Mouse (Mus musculus): ENCODE measurements around the gene Akr1c18.
"Not testable (repeated sequence)": the region's sequence is repeated elsewhere in the genome, so short reads cannot be mapped to it uniquely, and the experiment has no call there.

Akr1c18 gene

DNA sequence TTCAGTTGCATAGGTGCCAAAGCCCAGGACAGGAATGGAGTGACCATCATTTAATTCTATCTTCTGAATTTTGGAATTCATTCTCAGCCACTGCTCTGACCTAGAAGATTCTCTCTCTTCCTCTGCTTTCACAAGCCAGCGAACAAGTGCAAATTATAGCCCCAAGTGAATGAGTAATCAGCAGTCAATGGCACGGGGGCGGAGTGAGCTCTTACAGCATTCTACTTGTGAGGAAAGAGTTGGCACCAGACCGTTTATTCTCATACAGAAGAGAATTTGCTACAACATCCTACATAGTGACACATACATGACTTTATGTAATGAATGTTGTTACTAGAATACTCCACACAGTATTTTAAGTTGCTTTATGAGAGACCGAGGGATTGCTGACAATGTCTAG, at the start of gene Akr1c18:
Gene Akr1c18 (minus strand): TSS at position 137 of the 400 bp plus-strand sequence.
- DNase-seq (ENCODE audit: low read depth in 1 of 2, low spot score in 2 of 2), result no peak

DNA sequence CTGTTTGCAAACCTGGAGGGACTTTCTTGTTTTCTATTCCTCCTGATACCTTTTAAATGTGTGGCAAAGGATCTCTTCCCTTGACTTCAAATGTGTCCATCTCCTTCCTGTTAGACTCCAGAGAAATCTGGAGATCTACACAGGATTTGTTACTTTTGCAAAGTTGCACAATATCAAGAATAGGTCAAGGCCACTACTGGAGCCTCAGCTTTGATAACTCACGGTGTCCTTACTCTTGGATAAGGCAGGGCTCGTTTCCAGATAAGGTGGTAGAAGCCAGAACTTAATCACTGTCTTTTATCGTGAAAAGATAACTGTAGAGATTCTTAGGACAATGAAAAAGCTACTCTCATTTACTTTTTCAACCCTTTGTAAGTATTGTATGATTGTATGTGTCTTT, 42.1 kb upstream of the Akr1c18 start:
- no peak for DNase-seq (ENCODE audit: low read depth in 1 of 2, low spot score in 2 of 2)

DNA sequence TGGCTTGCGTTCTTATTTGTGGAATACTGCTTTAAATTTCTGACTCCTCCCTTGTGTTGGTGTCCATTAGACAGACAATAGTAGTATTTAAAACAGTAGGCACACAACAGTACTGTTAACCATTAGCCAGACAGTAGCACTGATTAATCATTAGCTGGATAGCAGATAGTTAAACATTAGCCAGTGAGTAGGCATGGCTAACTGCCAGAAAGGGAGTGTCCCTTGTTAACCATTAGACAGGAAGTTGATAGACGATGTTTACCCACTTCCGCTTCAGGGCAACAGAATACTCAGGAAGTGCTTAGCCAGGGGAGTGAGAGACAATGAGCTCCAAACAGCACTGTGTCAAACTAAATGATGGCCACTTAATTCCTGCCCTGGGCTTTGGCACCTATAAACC, 40.5 kb upstream of the Akr1c18 start, which contains the start of gene Akr1c13:
Gene Akr1c13 (plus strand): TSS at position 247 of the 400 bp plus-strand sequence.
- peak; percentile 26 for DNase-seq (ENCODE audit: low read depth in 1 of 2, low spot score in 2 of 2)

DNA sequence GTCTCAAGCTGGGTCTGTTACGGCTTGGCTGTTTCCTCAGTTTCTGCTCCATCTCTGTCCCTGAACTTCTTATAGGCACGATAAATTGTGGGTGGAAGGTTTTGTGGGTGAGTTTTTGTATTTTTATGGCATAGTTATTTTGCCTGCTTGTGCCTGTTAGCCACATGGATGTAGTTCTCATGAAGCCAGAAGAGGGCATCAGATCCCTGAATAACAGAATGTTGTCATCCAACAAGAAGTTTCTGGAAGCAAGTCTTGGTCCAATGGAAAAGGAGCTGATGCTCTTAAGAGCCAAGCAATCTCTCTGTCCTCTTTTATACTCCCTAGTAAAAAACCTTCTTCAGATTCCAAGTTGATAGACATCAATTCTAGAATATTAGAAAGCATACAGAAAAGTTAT, 37.7 kb upstream of the Akr1c18 start:
- no peak for DNase-seq (ENCODE audit: low read depth in 1 of 2, low spot score in 2 of 2)

DNA sequence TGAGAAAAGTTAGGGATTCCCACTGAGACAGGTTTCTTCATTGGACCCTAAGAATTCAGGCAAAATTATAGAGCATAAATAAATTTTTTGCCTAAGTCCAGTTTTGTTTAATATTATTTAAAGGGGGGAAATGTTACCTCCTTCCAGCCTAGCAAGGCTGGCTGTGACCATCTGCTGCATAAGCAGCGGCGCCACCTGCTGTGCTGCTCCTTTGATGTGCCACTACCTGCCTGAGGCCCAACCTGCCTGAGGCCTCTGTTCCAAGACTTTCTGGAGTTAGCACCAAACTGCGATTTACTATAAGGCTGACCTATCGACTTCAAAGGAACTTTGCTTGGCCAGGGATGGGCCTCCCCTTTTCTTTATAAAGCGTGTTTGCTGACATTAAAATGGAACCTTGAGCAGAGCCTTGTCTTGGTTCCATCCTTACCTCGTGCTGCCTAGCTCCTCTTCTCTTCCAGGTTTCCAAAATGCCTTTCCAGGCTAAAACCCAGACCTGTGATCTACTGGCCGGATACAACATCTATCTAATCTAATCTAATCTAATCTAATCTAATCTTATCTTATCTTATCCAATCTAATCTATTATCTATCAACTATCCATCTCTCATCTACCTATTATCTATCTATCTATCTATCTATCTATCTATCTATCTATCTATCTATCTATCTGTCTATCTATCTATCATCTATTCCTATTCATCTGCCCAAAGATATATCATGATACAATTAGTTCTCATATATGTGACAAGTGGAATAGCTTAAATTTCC, 36.4 kb upstream of the Akr1c18 start:
- not testable (repeated sequence) for DNase-seq (ENCODE audit: low read depth in 1 of 2, low spot score in 2 of 2)

DNA sequence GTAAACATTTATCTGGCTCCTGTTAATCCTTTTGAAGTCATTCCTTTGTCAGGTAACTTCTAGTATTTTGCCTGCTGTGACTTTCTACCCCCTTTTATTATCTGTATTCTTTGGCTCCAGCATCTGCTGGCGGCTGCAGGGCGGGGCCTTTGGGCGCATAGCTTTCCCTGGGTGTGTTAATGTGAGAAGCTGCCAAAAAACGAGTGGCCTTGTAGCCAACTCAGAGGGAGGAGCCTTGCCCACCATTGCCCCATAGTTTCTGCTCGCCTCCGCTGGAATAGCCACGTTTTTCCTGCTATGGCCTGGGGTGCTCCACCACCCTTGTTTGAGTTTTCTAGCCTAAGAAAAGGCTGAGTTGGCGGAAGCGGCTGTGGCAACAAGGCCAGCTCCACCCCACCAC, 32.7 kb upstream of the Akr1c18 start:
- no peak for DNase-seq (ENCODE audit: low read depth in 1 of 2, low spot score in 2 of 2)

DNA sequence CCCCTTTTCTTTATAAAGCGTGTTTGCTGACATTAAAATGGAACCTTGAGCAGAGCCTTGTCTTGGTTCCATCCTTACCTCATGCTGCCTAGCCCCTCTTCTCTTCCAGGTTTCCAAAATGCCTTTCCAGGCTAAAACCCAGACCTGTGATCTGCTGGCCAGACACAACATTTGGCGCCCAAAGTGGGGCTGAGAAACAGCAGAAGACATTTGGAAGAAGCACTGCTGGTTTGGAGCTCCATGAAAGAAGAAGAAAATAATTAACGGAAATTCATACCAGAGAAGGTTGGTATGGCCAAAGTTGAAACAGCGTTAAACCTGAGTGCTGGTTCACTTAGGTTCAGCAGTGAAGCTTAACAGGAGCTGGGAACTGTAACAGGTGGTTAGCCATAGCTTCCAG, 30.9 kb upstream of the Akr1c18 start:
- not testable (repeated sequence) for DNase-seq (ENCODE audit: low read depth in 1 of 2, low spot score in 2 of 2)

DNA sequence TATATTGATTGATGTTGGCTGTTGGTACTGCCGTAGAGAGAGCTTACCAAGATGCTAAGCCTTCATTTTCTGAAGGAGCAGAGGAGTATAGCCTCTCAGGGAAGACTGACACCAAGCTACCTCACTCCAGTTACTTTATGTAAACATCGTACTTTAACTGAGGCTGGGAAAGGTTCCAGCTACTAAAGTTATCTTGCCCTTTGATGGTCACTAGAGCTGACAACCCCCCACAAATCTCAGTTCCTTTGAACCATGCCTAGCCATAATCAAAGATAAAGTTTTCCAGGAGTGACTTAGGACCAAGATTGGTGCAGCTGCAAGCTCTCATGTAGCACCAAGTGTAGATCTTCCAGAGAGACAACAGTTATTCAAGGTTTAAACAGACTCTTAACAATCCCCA, 22.5 kb upstream of the Akr1c18 start:
- no peak for DNase-seq (ENCODE audit: low read depth in 1 of 2, low spot score in 2 of 2)

DNA sequence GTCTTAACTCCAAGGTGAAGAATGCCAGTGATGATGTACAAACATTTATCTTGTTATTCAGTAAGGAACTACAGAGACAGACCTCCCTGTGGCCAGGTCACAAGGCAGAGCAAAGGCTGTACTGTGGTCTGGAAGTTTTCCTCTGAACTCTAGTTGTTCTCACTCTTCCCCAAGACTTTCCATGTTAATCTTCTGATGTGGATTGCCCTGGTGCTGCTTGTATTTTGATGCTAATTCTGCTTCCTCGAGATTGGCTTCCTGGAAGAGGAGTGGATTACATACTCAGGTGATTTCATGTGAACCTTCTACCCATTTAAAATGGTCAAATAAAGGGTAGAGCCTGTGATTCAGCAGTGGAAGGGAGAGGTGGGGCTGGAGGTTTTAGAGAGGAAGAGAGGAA, 17.6 kb upstream of the Akr1c18 start:
- DNase-seq (ENCODE audit: low read depth in 1 of 2, low spot score in 2 of 2), result no peak

DNA sequence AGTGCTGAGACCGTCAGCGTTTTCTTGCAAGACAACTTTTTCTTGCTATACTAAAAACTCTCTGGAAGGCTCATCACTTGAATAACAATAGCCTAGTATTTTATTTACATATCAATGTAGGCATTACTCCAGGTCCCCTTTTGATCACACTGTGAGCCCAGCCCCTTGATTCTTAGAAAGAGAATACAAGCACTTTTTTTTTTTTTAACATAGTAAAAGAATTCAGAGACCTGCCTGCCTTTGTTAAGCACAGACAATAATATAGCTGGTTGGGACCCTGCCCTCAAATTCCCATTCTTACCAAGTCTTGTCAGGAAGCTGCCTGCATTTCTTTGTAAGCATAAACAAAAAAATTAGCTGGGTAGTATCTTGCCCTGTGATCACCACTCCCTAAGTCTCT, 4.8 kb upstream of the Akr1c18 start:
- DNase-seq (ENCODE audit: low read depth in 1 of 2, low spot score in 2 of 2), result no peak

DNA sequence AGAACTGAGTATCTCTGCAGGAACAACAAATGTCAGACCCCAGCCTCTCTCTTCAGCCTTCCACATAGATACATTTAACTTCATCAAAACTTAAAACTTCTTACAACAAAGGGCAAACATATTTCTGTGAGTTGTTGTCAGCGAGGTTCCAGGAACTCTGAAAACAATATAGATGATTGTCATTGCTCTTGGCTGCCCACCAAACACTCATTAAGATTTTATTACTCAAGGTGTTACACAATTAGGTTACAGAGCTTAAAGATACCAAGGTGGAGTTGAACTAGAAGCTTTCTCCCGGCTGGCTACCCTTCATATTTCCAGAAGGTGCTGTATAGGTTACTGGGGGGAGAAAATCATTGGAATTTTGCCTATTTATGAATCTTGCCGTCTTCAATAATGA, 3.1 kb upstream of the Akr1c18 start:
- no peak for DNase-seq (ENCODE audit: low read depth in 1 of 2, low spot score in 2 of 2)

DNA sequence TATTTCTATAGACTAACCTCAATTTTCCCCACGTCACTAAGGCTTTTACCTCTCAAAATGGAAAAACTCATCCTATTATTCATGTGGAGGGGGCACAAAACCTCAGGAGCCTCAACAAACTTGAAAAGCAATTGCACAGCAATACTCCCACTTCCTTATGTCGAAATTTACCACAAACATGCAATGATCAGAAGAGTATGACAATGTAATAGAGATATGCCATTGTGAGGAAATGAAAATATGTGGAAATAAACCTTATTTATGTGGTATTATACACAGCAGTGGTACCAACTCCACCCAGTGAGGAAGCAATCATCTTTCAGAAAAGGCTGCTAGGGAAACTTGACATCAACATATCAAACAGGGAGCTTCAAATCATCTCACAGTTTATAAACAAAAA, 2.5 kb upstream of the Akr1c18 start:
- no peak for DNase-seq (ENCODE audit: low read depth in 1 of 2, low spot score in 2 of 2)

DNA sequence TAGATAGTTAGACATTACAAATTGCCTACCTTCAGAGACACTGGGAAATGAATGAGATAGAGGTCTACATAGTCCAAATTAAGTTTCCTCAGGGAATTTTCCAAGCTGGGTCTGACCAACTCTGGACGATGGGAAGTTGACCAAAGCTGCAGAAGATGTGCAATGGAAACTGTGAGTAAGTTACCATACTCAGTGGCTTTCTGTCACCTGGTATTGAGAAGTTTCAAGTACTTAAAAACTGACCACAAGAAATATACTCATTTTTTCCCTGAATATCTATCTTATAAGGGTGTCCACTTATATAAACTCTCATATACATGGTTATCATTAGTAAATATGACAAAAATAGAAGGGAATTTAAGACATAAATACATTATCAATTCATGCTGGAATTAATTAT, 6.2 kb downstream of the Akr1c18 start:
- no peak for DNase-seq (ENCODE audit: low read depth in 1 of 2, low spot score in 2 of 2)

DNA sequence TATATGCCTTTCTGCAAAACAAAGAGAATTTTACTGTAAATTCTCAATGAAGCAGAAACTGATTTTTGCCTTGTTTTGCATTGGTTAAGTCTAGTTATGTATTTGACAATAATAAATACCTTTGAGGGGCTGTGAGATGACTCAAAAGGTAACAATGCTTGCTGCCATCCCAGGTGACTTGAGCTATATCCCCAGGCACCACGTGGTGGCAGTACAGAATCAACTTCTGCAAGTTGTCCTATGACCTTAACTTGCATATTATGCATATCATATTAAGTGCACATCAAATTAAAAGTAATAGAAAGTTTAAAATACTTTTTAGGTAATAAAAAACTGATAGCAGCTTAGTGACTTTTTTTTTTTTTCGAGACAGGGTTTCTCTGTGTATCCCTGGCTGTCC, 17.4 kb downstream of the Akr1c18 start:
- no peak for DNase-seq (ENCODE audit: low read depth in 1 of 2, low spot score in 2 of 2)

DNA sequence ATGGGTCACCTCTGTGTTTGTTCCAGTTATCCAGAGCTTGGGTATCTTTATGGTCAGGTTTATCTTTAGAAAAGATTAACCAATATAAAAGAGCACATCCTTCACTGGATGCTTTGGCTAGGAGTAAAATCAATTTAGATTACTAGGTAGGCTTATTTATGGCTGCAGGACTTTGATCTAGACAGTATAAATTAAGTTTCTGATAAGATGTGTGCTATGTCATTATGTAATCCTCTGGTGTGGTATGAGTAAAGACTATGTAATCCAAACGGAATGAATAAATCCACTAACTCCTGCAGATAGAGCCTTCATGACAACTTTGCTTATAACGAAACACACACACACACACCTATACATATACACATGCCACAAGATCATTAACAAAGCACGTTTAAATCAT, 18.7 kb downstream of the Akr1c18 start:
- no peak for DNase-seq (ENCODE audit: low read depth in 1 of 2, low spot score in 2 of 2)

DNA sequence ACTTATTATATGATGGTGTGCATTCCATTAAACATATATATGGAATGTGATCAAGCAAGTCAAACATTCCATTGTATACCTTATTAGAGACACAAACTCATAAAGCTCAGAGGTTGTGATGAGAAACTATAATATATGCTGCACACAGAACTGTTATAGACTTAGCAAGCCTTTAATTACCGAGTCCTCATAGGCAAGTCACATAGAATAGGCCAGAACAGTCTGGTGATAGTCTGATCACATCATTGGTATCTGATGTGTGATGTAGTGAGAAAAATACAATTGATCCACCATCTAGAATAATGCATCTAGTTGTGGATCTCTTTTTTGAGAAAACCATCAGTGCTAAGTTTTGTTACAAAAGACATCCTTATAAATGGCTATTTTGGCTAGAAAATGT, 19.1 kb downstream of the Akr1c18 start:
- no peak for DNase-seq (ENCODE audit: low read depth in 1 of 2, low spot score in 2 of 2)

DNA sequence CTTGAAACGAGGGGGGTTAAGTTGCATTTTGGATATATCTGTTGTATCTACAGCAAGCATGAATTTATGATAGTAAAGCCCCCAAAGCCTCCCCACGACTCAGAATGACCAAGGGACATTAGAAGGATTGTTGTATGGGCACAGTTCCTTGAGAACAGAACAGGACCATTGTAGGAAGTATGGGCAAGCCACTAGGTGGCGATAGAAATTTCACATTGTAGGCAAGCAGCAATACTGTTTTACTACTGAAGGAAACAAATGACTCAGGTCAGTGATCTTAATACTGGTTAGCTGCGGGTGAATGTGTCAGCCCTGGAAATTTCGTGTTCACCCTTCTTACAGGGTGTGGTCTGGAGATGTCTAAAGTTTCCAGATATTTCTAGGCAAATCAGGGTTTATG, 21.4 kb downstream of the Akr1c18 start:
- no peak for DNase-seq (ENCODE audit: low read depth in 1 of 2, low spot score in 2 of 2)

DNA sequence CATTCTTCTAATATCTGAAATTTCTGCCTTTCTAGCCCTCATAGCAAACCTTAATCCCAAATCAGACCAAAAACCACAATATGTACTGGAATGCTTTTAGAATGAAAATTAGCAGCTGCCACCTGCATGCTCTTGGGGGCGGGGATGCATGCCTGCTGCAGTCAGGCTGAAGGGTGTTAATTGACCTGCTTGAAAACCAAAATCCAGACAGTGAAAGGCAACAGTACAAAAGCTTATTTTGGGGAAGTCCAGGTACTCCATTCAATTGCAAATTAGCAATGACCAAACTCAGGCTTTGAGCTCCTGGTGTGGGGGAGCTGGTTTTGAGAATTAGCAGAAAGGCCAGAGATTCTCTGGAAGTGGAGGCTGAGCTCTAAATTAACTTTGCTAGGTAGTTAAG, 24.6 kb downstream of the Akr1c18 start:
- not testable (repeated sequence) for DNase-seq (ENCODE audit: low read depth in 1 of 2, low spot score in 2 of 2)

DNA sequence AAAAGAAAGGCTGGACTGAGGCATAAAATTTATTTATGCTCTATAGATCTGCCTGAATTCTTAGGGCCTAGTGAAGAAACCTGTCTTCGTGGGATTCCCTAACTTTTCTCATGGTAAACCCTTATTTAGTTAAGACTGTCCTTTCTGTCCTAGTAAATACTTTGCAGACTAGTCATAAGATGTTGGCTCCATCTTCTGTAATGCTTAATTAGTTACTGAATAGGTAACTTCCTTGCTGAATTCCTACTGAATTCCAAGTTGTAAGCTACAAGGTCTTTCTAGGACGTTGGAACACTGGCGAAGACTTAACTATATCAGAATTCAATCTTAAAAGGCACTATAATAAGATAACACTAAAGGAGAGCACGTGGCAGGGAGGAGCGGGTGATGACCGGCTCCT, 26.0 kb downstream of the Akr1c18 start:
- DNase-seq (ENCODE audit: low read depth in 1 of 2, low spot score in 2 of 2), result not testable (repeated sequence)

DNA sequence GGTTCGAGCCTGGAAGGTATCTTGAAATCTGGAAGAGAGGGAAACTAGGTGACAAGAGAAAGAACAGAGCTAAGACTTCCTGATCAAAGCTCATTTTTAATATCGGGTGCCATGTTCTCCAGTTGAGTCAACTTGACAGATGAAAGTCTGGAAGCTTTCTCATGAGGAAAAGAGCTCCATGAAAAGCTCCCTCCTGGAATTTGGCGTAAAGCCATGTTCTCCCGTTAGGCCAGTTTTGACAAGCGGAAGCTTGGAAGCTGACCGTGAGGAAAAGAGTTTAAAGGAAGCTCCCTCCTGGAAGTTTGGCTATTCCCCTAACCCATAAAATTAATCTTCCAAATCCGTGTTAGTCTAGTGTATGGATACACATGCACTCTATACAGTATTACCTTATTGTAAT, 27.3 kb downstream of the Akr1c18 start:
- no peak for DNase-seq (ENCODE audit: low read depth in 1 of 2, low spot score in 2 of 2)

DNA sequence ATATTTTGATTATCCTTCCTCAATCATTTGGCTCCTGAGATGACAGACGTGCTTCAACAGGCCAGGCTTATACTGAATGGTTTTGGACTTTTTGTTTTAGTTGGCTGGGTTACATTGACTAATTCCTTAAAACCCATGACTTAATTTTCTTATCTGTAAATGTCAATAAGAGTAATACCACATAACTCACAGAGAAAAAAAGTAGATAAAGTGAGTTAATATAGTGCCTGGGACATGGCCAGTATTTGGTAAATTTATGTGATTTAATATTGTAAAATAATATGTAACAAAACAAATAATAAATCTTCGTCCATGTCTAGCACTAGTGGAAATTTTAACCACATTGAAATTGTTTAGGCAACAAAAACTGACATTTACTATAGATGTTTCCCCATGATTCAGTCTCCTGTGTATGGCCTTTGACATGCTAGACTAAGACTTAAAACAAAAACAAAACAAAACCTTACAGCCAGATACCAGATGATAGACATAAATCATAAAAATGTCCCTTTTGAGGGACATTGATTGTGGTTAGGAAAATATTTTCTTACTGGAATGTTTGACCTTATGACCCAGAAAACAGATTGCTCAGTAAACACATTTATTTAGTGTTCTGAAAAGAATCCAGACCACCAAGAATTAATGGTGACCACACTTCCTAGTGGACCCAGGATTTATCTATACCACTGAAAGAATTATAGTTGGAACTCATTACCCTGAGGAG, 31.1 kb downstream of the Akr1c18 start:
- no peak for DNase-seq (ENCODE audit: low read depth in 1 of 2, low spot score in 2 of 2)

DNA sequence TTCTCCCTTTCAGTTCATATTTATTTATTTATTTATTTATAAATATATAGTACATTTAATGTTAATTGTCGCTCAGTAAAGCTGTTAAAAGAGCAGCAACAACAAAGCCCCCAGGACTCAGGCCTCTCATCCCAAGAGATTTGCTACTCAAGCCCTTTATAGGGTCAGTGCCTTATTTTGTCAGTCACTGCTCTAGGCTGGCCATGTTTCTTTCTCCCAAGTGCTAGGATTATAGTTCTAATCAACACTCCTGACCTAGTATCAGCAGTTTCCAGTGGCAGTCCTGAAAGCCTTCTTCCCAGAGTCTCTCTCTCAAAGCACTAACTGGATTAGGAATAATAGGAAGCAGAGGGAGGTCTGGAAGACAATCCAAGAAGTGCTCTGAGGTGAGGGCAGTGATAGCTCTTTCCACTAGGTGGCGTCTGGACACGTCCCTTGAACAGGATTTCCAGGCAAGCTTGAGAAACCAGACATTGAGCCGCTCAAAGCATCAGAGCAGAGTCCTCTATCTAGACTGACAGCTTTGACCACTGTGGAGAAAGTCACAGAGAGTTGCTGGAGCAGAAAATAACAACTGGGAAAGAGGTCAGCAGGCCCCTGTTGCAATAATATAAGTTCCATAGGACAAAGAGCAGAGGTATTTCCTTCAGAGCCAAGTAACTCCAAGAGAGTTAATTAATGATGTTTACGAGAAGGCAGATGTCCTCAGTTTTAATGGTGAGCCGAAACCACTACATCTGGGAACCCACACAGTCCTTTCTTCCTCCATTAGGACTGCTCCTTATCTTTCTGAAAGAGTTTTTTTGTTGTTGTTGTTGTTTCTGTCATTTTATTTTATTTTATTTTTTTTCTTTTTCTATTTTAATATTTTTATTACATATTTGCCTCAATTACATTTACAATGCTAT, 39.9 kb downstream of the Akr1c18 start:
- DNase-seq (ENCODE audit: low read depth in 1 of 2, low spot score in 2 of 2), result no peak

Measured in monocyte, adult 2 months (primary cell).